Mouse (Mus musculus) urinary bladder, postnatal 14 days (tissue): ENCODE results near the gene Srgap3.
"Not testable (repeated sequence)": the region's sequence is repeated elsewhere in the genome, so short reads cannot be mapped to it uniquely, and the experiment has no call there.

Source experiments
- DNase-seq: peaks from one replicate; pipeline ENCODE4 v3.0.0; 2021; ENCODE audit warnings: low spot score

Srgap3 gene

GRCm38 (mm10) chr6:112738924-112739323 is 208.1 kb downstream of the Srgap3 start:
- no peak for DNase-seq

DNA sequence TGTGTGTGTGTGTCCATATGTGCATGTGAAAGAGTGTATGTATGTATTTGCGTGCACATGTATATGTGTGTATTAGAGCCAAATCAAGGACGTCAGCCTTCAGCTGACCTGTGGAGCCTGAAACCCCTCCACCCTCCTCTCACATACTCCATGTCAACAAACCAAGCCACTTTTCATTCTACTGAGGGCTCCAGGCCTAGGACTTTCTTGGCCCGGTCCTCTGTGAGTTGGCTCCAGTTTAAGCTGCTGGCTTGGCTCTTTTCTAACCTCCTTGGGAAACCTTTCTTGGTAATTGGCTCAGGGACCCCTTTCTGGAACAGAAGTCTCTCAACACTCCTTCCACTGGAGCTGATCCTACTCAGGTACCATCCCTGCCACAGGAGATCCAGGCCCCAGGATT is 210.6 kb downstream of the Srgap3 start:
- DNase-seq: no peak

GRCm38 (mm10) chr6:112735054-112735453 is 212.0 kb downstream of the Srgap3 start:
- no peak for DNase-seq

GRCm38 (mm10) chr6:112733942-112734341 is 213.1 kb downstream of the Srgap3 start:
- no peak for DNase-seq

DNA sequence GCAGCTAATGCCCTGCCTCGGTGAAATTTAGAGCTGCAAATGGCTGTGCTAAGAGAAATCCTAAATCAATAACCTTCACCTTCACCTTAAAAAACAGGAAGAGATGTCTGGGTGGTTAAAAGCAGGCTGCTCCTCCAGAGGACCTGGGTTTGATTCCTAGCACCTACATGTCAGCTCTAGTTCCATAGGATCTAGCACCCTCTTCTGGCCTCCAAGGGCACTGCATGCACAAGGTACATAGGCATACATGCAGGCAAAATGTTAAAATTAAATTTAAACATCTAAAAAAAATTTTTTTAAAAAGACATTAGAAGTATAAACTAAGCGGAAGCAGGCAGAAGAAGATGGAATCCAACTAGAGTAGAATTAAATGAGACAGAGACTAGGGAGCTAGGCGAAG is 214.6 kb downstream of the Srgap3 start:
- DNase-seq: no peak

DNA sequence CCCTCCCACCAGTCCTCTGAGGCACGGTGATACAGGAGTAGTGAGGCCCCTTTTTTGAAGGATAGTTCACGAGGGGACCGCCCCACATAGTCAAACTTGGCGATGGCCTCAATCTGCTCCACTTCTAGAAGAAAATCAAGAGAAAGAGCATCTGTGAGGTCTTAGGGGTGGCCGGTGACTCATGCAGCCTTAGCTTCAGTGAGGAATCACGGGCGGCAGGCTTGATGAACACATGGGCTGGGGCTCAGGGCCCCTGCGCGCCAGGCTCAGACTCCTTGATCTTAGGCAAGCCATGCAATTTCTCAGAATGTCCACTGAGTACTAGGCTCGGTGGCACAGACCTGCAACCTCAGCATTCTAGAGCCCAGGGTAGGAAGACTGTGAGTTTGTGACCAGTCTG is 215.7 kb downstream of the Srgap3 start:
- DNase-seq: no peak

DNA sequence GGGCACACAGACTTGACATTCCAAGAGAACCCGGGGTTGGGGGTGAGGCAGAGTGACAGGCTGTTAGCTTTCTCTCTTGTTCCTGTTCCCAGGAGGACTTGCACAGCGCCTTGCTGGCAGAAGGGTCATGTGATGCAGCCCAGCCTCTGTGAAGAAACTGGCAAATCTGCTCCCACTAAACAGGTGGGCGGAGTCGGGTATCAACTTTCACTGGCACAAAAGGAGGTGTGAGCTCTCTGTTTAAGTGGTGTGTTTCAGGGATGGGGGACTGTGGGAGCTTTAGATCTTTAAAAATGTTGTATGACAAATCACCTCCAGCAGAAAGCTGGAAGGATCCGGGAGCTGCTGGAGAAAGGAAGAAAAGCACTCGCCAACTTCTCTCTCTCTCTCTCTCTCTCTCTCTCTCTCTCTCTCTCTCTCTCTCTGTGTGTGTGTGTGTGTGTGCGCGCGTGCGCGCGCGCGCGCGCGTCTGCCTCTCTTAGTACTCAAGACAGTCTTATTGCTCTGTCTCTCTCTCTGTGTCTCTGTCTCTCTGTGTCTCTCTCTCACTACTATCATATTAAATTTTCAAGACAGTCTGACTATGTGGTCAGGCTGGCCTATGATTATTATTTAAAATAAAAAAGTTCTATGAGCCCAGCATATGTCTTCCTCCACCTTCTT is 218.2 kb downstream of the Srgap3 start:
- peak; percentile 73 for DNase-seq

DNA sequence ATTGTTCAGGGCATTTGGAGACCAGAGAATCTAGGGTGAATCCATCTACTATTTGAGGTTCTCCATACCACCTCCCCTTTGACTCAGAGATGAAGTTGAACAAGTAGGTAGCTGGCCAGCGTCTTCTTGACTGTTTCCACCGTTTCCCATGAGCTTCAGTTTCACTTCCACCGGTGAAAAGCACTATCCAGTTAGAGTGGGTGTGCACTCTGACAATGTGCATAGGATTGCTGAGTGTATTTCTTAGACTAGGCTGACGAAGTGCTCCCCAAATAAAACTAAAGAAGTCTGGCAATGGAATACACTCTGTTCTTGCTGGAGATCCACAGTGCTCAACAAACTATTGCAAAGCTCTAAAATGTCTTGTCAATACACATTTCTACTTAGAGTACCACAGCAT is 221.6 kb downstream of the Srgap3 start:
- DNase-seq: no peak

DNA sequence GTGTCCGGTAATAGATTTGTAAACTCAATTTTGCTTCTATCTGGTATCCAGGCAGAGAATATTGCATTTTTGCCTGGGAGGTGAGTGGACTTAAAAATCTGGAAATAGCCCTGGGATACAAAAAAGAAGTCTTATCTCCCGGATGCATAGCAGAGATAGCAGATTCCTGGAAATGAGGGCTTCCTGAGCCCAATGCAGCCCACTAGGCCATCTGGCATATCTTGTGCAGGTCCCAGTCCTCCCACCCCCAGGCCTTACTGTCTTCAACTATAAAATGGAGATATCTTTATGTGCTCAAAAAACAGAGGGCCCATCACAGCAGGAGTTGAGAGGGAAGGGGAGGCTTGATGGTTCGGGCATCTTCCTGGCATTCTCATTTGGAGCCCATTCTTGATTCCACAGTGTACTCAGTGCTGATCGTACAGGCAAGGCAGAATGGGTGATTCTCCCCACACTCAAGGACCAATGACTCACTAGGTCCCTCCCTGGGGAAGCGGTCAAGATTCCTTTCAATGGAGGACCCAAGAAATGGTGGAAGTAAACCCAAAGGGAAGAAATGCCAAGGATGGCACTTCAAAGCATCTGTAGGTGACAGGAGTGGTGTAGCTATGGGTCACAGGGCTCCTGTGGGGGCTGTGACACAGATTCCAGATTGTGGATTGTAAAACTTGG is 226.5 kb downstream of the Srgap3 start:
- DNase-seq: no peak

DNA sequence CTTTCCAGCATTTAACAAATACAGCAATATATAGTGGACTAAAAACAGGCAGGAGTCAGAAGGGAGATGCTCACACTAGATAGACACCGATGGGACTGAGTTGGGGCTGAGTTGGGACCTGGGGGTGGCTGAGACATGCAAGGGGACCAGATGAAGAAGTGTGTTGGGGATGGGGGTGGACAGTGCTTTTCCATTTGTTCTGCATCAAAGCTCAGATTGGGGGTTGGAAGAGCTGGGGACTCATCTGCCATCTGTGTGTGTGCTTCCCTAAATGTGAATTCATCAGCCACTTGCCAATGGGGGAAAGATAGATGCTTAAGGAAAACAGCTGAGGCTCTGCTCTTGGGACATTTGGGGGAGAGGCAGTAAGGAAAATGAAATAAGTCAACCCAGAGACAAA is 227.1 kb downstream of the Srgap3 start:
- no peak for DNase-seq

DNA sequence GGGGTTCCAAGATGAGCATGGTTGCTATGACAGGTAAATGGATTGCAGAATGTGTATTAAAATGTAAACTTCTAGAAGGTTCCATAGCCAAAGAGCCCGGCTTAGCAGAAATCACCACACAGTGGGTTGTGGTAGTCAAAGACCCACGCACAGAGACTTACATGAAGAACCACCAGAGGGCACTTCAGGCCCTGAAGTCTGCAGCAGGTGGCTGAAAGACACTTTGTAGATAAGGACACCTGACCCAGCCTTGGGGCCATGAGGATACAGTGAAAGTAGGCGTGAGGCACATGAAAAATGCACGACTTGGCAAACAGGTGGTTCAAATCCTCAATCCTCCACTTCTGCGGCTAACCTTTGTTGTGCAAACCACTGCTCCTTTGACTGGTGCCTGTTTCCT is 229.9 kb downstream of the Srgap3 start:
- DNase-seq: peak; percentile 32

DNA sequence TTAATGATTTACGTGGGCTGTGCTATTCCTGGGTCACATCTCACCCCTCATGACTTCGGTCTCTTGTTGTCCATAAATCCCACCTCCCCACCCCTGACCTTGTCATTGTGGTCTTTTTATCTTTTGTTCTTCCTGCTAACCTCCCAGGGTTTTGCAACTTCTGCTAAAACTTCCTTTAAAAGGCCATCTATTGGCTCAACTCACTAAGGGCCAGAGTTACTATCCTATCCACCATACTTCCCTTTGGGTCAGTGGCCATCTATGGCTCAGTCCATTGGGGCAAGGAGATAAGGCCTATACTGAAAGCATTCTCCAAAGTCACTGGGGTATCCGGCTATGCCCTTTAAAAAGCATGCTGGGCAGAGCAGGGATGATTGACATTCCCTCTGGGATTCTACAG is 233.1 kb downstream of the Srgap3 start:
- no peak for DNase-seq

DNA sequence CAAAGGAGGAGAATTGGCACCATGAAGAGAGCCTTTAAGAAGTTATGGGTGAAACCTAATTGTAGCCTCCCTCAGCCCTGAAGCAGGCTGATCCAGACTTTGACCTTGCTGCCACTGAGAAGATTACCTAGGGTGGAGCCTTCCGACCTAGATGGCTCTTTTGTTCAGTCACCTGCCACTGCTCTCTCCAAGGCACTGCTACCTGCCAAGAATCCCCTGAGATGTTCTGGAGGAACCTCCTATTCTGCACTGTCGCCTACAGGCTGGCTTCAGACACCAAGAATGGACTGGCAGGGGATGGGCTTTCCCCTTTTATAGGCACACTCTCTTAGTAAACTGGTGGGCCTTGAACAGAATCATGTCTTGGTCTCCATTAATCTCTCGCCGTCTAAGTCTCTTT is 244.8 kb downstream of the Srgap3 start:
- DNase-seq: not testable (repeated sequence)

DNA sequence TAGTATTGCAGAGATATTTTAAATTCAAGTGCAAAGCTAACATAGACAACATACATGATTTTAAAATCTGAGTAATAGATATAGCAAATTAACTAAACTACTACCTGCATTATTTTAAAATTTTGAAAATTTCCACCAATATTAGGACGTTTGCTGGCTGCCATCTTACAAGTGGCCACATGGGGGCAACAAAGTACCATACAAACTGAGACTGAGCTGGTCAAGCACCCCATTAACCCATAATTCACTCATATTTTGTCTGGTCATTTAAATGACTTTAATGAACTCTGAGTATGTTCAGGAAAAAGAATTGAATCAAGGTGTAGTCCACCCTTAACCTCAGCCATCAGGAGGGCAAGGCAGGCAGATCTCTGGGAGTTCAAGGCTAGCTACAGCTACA is 246.7 kb downstream of the Srgap3 start:
- peak; percentile 54 for DNase-seq

GRCm38 (mm10) chr6:112699115-112699514 is 248.0 kb downstream of the Srgap3 start:
- no peak for DNase-seq

DNA sequence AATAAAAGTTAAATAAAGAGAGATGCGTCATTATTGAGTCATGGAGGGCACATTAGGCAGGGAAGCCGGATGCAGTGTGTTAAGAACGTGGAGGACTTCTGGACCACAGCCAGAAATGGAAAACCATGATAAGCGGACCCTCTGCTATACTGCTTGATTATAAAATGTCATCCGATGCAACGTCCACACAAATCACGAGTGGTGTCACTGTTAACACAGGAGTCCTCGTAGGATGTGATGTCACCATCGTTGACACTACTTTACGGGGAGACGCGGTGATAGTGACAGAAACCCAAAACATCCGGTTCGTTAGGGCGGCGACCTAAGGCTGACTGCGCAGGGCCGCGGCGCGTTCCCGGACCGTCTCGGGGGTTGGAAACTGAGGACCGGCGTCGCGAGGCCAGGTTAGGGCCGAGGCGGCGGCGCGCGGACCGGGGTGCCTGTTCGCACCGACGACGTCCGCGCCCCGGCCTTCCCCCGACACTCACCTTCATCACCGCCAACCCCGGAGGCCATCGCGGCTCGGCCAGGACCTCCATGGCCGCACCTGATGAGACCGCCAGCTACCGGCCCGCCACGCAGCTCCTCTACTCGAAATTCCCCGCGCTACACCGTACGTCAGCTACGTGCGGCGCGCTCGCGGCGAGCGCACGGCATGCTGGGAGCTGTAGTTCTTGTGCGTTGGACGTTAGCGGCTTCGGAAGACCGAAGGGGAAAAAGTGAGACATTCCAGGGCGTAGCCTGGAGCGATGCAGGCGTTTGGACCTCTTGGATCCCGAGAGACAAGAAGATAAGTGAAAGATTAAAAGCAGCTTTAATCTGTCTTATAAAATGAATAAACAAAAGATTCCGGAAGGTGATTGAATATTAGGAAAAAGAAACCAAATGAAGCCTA is 250.8 kb downstream of the Srgap3 start, which contains the start of gene Rad18:
TSS of gene Rad18 (minus strand) at position 631 of the 895 bp plus-strand sequence.
- DNase-seq: peak; percentile 86

DNA sequence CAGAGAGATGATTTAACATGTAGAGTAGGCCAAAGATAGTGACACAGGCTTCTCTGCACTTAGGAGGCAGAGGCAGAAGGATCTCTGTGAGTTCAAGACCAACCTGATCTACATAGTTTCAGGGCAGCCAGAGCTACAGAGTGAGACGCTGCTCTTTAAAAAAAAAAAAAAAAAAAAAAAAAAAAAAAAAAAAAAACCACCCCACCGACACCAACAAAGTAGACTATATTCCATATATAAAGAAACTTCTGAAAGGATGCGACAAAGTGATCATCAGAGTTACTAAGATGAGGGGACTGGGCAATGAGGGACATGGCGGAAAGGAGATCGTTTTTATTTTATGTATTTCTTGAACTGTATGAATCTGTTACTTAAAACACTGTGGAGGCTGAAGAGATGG is 252.6 kb downstream of the Srgap3 start:
- DNase-seq: no peak

GRCm38 (mm10) chr6:112691523-112691922 is 255.5 kb downstream of the Srgap3 start:
- DNase-seq: no peak

DNA sequence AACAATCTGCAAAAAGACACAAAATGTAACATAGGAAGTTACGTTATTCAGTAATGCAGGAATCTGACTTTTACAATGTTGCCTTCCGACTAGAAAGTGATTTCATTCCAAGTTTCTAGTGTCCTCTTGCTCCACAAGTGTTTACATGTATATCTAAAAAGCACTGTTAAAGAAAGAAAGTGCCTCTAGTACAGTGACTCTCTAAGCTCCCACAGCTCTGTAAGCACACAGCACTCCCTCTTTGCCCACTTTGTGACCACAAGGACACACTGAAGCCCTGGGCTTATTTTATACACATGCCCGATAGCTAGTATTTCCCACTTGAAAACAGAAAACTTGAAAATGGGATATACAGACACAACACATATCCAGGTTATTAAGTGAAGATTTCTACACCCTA is 259.0 kb downstream of the Srgap3 start:
- no peak for DNase-seq

- DNase-seq: no peak
These were observed 260.6 kb downstream of the Srgap3 start for GRCm38 (mm10) chr6:112686485-112686884.

- no peak for DNase-seq
These were observed 263.0 kb downstream of the Srgap3 start for GRCm38 (mm10) chr6:112684065-112684464.
